Mouse (Mus musculus) kidney, postnatal 4 days (tissue): Measurements from ENCODE around the gene Lman2.

Experiments used
- DNase-seq, 2 experiments: peaks; one replicate each; pipeline ENCODE4 v3.0.0; 2021; ENCODE audit warnings: mixed read lengths in 2 of 2

Lman2 gene

GRCm38 (mm10) chr13:55370234-55370633 is 7.7 kb upstream of the Lman2 start:
- peak; percentile 14 to 45 for DNase-seq

DNA sequence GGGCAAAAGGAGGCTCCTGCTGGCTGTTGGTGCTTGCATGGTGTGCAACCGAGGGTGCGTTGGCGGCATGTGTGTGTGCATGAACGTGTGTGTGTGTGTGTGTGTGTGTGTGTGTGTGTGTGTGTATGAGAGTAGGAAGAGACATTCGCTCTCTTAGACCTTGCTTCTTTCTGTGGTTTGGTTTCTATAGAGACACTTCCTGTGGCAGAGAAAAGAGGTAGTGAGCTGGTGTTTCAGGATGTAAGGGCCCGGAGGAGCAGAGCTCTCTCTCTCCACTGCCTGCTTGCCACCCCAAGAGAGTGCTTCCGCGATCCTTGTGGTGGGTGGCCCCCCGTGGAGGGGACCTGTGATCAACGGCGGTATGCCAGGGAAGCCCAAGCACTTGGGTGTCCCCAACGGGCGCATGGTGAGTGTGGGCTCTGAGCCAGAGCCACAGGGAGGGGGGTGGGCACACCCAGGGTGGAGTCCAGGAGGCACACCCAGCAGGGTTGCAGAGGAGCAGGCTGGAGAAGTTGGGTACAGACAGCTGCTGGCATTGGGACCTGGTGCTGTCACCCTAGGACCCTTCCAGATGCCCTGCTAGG is 7.0 kb upstream of the Lman2 start, which contains the start of gene Rgs14:
Gene Rgs14 (plus strand): TSS at position 202 of the 584 bp plus-strand sequence.
- peak in 1 of 2 experiments; percentile 14 for DNase-seq

GRCm38 (mm10) chr13:55368401-55368800 is 5.8 kb upstream of the Lman2 start:
- no peak for DNase-seq

GRCm38 (mm10) chr13:55361974-55362452 is 570 bp downstream of the Lman2 start:
- no peak for DNase-seq

GRCm38 (mm10) chr13:55361145-55361544 is 1.4 kb downstream of the Lman2 start:
- no peak for DNase-seq

DNA sequence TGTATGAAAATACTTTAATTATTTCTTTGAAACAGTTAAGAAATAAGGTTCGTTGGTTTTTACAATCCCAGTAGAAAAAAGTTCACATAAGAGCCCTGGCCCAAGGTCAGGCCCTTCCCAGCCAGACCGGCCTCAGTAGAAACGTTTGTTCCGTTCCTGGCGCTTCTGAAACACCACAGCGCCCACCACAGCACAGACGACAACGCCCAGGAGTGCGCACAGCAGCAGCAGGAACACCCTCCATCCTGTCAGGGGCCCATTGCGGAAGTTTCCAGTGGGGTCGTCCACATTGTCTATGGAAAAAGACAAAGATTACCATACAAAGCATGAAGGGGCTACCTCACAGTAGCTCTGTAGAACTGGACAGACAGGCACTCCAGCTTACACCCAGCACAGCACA is 15.8 kb downstream of the Lman2 start:
- DNase-seq, result no peak

DNA sequence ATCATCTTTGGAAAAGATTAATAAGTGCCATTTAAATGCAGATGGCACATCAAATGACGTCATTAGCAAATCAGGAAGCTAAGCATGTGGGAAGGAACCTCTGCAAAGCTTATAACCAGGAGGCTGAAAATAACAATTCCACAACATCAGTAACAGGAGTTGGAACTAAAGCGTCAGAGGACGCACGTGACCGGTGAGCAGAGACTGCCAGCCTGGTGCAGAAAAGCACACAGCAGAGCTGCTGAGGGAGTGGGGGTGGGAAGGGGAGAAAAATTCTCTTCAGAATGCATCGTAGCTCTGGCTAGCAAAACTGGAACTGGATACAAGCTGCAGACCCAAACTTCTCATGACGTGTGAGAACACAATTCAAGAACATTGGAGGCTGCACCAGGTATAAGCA is 18.3 kb downstream of the Lman2 start:
- DNase-seq, result no peak

- no peak for DNase-seq
Measured at GRCm38 (mm10) chr13:55342469-55342868, 20.1 kb downstream of the Lman2 start.

- DNase-seq, result no peak
Measured at GRCm38 (mm10) chr13:55339259-55339658, 23.3 kb downstream of the Lman2 start.

DNA sequence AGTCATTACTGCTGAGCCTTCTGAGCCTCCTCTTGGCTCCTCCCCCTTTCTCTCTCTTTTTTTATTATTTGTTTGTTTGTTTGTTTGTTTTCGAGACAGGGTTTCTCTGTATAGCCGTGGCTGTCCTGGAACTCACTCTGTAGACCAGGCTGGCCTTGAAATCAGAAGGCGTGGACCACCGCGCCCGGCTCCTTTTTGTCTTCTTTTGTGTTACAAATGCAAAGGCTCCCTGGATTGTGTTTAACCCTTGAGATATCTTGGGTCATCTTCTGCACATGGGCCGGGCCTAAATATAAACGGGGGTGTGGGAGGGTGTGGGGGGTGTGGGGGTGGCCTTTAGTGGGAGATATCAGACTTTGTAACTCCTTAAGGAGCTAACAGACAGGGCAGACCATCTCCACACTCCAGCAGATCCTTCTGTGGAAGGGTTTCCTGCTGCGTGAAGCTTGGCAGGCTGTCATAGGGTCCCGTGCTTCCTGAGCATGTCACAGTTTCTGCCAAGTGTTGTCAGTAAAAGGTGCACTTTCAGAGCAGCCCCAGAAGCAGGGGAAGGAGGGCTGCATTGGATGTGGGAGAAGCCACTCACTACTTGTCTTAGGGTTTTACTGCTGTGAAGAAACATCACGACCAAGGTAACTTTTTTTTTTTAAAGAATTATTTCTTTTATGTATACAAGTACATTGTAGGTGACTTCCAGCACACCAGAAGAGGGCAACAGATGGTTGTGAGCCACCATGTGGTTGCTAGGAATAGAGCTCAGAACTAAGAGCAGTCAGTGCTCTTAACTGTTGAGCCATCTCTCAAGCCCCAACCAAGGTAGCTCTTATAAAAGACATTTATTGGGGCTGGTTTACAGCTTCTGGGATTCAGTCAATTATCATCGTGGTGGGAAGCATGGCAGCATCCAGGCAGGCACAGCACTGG is 24.2 kb downstream of the Lman2 start:
- no peak for DNase-seq

DNA sequence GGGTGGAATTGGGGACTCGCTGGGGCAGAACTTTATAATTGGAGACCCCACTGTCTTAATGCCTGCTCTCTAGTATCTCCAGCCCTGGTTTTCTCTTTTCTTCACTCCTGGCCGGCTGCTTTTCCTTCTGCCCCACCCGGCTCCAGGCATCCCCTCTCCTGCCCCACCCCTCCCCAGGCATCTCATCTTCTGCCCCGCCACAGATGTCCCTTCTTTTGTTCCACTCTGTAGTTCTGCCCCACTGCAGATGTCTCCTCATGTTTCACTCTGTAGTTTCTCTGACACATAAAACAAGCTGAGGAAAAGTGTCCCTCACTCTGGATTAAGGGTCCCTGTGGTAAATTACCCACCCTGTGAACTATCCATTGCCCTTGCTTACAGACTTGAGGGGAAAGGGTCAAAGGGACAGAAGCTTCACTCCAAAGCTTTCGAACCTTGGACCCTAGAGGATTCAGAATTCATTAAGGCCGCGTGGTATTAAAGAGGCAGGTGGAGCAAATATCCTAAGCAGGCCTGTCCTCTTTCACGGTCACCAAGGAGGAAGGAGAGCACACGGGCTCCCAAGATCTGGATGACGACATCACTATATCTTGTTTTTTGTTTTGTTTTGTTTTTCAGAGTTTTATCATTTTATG is 25.1 kb downstream of the Lman2 start:
- DNase-seq, result no peak

- no peak for DNase-seq
Measured at GRCm38 (mm10) chr13:55335701-55336100, 26.9 kb downstream of the Lman2 start.

GRCm38 (mm10) chr13:55332331-55332730 is 30.3 kb downstream of the Lman2 start:
- no peak for DNase-seq

- no peak for DNase-seq
Measured at GRCm38 (mm10) chr13:55330567-55331400, 31.8 kb downstream of the Lman2 start.

DNA sequence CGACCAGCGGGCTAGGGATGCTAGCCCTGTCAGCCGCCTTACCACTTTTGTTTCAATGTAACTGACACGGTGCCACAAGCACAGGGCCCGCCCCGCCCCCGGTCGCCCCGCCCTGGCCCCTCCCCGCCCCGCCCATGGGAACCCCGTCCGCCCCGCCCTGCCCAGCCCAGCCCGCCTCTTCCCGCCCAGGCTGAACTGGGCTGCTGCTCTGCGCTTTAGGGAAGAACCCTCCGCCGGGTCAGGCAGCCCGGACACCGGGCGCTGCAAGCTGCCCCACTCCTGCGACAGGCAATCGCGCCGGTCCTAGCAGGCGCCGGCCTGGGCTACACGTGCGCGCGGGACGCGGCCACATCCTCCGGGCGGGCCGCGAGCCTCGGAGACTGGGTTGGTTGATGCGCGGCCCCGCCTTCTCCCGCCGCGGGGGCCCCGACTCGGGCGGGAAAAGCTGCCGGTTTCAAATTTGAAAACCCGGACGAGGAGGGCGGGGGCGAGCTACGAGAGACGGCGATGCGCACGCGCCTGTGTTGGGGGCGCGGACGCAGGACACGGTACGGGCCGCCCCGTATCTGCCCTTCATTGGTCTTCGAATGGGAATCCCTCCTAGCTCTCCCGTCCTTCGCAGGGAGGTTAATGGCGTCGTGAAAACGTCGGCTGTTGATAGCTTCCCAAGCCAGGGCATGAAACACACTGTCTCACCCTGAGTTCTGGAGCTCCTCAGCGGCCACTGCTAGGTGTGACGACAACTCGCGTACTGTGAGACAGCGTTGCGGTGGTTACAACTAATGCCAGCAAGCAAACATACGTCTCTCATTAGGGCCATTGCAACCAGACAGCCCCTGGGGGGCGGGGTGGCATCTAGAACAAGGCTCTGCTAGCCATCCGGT is 32.7 kb downstream of the Lman2 start, which contains the start of gene Mxd3:
Gene Mxd3 (minus strand): TSS at position 141 of the 884 bp plus-strand sequence.
- peak; percentile 89 to 93 for DNase-seq

DNA sequence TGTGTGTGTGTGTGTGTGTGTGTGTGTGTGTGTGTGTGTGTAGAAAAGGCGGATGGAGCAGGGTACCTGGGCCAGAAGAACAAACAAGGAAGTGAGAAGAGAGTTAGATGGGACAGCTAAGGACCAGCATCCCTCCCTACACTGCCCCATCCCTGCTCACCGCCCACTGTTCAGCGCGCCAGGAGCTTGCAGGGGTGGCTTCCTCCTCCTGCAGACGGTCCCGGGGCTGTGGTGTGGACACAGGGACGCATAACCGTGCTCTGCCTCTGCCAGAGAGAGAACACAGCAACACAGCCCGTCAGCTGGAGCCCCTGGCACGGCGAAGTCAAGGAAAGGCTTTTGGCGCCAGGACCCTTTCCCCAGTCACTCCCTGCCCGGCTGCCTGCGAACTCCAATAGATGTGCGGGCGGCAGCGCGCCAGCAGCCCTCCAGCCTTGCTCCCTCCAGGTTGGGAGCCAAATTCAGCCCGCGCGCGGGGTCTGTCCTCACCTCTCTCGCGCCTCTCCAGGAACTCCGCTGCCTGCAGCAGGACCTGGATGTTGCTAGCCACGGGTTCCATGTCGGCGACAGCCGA is 33.4 kb downstream of the Lman2 start:
- no peak for DNase-seq

- no peak for DNase-seq
Measured at GRCm38 (mm10) chr13:55328641-55329040, 33.9 kb downstream of the Lman2 start.

- no peak for DNase-seq
Measured at GRCm38 (mm10) chr13:55328171-55328570, 34.4 kb downstream of the Lman2 start.

- peak; percentile 84 to 90 for DNase-seq
Measured at GRCm38 (mm10) chr13:55327633-55328032, 35.0 kb downstream of the Lman2 start.

DNA sequence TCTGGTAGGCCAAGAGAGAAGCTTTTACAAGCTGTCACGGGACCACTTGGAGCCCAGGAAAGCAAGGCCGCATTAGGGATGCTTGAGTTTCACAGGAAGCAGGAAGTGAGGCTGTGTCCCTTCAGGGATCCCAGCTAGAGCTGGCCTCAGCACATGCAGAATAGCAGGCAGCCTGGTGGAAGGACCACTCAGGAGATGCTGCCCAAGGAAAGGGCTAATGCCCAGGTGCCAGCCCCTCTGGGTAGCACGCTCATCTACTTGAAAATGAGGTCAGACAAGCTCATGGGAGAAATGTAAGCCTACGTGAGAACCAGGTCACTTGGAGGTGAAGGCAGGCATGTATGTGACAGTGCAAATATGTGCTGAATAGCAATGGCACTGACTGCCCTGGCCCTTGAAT is 35.4 kb downstream of the Lman2 start:
- no peak for DNase-seq

DNA sequence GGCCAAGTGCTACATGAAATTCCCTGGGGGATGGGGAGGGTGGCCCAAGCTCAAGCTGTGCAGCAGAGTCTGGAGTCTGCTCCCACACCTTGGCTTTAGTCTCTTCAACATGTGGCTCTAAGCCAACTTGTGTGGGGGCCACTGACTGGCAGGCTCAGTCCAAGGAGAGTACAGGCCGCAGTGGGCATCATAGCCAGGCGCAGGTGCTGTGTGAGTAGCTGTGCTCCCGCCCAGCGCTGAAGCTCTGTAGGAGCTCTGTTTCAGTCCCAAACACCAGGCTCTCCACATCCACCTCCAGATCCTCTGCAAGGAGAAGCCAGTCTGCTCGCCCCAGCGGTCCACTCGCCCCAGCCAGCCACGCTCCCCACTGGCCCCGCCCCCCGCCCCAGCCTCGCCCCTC is 37.0 kb downstream of the Lman2 start:
- DNase-seq, result no peak
